Mouse (Mus musculus): ENCODE measurements around the gene Kmt5a. TPM values are rescaled to one million over a fixed set of nuclear protein-coding genes. Genes with fewer than 3 reads are reported as not detected.

The Kmt5a gene
- polyA plus RNA-seq, 1 experiment from 2014 or later = 12.3 TPM

Small RNA genes within 50 kb of the gene (microRNA-seq; reads per million reads assigned to microRNA genes)
- gene Gm27486 = 1.4 reads per million

Other genes with a start within 250 kb of the Kmt5a start
- 9.6 and 10.9 TPM in 2 replicates for gene Pitpnm2, start 190.2 kb upstream of the Kmt5a start, polyA plus RNA-seq (2015; fragmentation: Nextera tagmentation; extraction: Ambion mirVana)
- 9.3 and 10.8 TPM in 2 replicates for gene Mphosph9, start 112.0 kb upstream of the Kmt5a start, polyA plus RNA-seq (2015; fragmentation: Nextera tagmentation; extraction: Ambion mirVana)
- gene 2810006K23Rik, start 111.8 kb upstream of the Kmt5a start, polyA plus RNA-seq (2015; fragmentation: Nextera tagmentation; extraction: Ambion mirVana) = 10.5 and 11.1 TPM in 2 replicates
- 40.4 and 53.6 TPM in 2 replicates for gene Cdk2ap1, start 76.8 kb upstream of the Kmt5a start, polyA plus RNA-seq (2015; fragmentation: Nextera tagmentation; extraction: Ambion mirVana)
- gene Sbno1, start 13.9 kb upstream of the Kmt5a start, polyA plus RNA-seq (2015; fragmentation: Nextera tagmentation; extraction: Ambion mirVana) = 94.5 and 113 TPM in 2 replicates
- gene Rilpl2, start 38.4 kb downstream of the Kmt5a start, polyA plus RNA-seq (2015; fragmentation: Nextera tagmentation; extraction: Ambion mirVana) = 25.3 and 29.9 TPM in 2 replicates
- gene Snrnp35, start 43.2 kb downstream of the Kmt5a start, polyA plus RNA-seq (2015; fragmentation: Nextera tagmentation; extraction: Ambion mirVana) = 19.9 and 21.7 TPM in 2 replicates
- 10.6 and 11.7 TPM in 2 replicates for gene Rilpl1, start 91.5 kb downstream of the Kmt5a start, polyA plus RNA-seq (2015; fragmentation: Nextera tagmentation; extraction: Ambion mirVana)
- gene Tmed2, start 100.8 kb downstream of the Kmt5a start, polyA plus RNA-seq (2015; fragmentation: Nextera tagmentation; extraction: Ambion mirVana) = 340 and 348 TPM in 2 replicates
- 25.7 and 27.8 TPM in 2 replicates for gene Ddx55, start 112.9 kb downstream of the Kmt5a start, polyA plus RNA-seq (2015; fragmentation: Nextera tagmentation; extraction: Ambion mirVana)
- 62.1 and 63.6 TPM in 2 replicates for gene Eif2b1, start 139.2 kb downstream of the Kmt5a start, polyA plus RNA-seq (2015; fragmentation: Nextera tagmentation; extraction: Ambion mirVana)
- 46.6 and 48.6 TPM in 2 replicates for gene Gtf2h3, start 139.2 kb downstream of the Kmt5a start, polyA plus RNA-seq (2015; fragmentation: Nextera tagmentation; extraction: Ambion mirVana)
- gene Atp6v0a2, start 188.6 kb downstream of the Kmt5a start, polyA plus RNA-seq (2015; fragmentation: Nextera tagmentation; extraction: Ambion mirVana) = 32.0 and 33.1 TPM in 2 replicates

Measured in midbrain, embryonic 16.5 days (tissue).